Mouse (Mus musculus) 3T3-L1 (cell line): ENCODE measurements around the gene Zbtb25.

Source experiments
- DNase-seq: peaks from one replicate; pipeline ENCODE4 v3.0.0-alpha.2; 2015; ENCODE audit warnings: low read depth, low spot score

Zbtb25 gene

GRCm38 (mm10) chr12:76369206-76369977 lies at the start of gene Zbtb25:
Zbtb25 (minus strand) TSS chr12:76369602.
- peak; percentile 71 for DNase-seq

DNA sequence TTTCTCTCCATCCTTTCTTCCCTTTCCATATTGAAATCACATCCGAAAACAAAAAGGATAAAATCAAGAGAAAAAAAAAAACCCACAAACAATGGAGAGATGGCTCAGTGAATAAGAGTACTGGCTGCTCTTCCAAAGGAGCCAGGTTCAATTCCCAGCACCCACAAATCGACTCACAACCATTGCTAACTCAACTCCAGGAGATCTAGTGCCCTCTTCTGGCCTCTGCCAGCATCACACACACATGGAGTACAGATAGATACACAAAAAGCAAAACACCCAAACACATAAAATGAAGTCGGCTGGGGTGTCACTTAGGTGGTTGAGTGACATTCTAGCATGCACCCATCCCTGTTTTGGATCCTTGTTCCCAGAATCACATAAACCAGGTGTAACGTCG lies 48.9 kb upstream of the Zbtb25 start:
- no peak for DNase-seq

DNA sequence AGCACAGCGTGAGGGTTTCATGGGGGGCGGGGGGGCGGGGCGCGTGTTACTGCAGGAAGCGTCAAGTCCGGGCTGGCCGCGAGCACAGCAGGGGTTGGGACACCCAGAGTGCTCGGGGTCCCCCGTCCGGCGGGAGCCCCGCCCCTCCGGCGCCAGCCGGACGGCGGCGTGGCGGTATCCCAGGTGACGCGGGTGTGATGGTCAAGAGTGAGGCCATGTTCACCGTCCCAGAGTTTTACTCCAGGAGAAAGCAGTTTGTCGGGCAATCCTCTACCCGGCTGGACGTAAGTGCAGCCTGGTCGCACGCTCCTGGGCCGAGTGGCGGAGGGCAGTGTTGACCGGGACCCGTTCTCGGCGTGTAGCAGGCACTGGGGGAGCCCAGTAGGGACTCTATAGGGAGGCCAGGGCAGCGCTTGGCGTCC lies 48.0 kb upstream of the Zbtb25 start, which contains the start of gene Ppp1r36:
Ppp1r36 (plus strand) TSS at position 106 of the 422 bp plus-strand sequence.
- DNase-seq: no peak

GRCm38 (mm10) chr12:76415383-76416010 lies 46.1 kb upstream of the Zbtb25 start:
- DNase-seq: no peak

GRCm38 (mm10) chr12:76409166-76409565 lies 39.8 kb upstream of the Zbtb25 start:
- no peak for DNase-seq

DNA sequence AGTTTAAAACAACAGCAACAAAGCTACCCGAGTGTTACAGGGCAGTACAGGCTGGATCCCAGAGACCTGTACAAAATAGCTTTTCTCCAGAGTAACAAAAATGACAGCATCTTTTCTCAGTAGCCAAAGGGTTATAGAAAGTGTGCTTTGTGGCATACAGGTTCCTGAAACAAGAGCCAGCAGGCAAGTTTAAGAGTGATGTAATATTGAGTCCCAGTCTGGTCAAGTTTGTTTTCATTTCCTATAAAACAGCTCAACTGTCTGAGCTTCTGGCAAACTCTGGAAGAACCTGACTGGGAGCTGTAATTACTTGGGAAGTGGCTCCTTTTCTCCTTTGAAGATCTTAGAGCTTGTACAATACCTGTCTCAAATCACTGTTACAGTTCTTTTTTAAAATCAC lies 37.8 kb upstream of the Zbtb25 start:
- no peak for DNase-seq

DNA sequence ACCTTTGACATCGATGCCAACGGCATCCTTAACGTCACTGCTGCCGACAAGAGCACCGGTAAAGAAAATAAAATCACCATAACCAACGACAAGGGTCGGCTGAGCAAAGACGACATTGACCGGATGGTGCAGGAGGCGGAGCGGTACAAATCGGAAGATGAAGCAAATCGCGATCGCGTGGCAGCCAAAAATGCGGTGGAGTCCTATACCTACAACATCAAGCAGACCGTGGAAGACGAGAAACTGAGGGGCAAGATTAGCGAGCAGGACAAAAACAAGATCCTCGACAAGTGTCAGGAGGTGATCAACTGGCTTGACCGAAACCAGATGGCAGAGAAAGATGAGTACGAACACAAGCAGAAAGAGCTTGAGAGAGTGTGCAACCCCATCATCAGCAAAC lies 36.6 kb upstream of the Zbtb25 start:
- DNase-seq: no peak

- no peak for DNase-seq
Observed at GRCm38 (mm10) chr12:76405183-76405970, 36.0 kb upstream of the Zbtb25 start.

- no peak for DNase-seq
Observed at GRCm38 (mm10) chr12:76404836-76405182, 35.4 kb upstream of the Zbtb25 start.

GRCm38 (mm10) chr12:76403886-76404537 lies 34.6 kb upstream of the Zbtb25 start, which contains the start of gene Hspa2:
Hspa2 (plus strand) TSS chr12:76404176.
- DNase-seq: peak; percentile 99

DNA sequence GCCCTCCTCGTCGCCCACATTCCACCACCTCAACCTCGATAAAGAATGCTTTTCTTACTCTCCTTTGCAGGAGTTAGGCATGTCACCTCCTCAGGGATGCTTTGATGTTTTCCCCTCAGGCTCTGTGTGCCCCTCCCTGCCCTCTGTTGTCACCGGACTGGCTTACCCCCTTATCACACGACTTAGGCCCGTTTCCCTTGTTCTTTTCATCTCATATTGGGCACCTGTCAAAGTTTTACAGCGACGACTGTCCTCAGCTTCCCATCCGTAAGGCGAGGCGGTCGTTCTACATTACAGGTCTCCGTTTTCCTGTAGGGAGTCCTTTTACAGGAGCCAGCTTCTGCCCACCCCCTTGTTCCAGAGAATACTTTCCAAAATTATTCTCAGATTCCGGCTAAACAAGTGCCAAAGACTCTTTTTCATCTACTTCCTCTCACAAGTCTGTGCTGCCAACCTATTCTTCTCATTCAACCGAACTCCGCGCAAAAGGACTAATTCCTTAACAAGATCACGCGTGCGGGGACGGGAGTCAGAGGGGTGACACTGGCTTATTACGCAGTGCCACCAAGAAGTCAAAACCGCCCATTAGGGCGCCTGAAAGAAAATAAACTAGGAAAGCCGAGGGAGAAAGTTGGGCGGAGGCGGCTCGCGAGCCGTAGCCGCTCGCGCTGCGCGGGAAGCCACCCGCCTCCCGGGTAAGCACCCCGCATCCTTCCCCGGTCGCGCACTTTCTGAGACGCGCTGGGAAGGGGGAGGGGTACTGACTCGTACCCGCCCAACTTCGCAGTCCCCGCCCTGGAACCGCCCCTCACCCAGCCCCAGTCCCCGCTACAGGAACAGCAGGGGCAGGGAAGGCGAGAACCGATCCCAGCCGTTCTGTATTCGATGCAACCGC lies 33.8 kb upstream of the Zbtb25 start:
- DNase-seq: peak; percentile 47

GRCm38 (mm10) chr12:76401674-76402073 lies 32.3 kb upstream of the Zbtb25 start:
- DNase-seq: no peak

DNA sequence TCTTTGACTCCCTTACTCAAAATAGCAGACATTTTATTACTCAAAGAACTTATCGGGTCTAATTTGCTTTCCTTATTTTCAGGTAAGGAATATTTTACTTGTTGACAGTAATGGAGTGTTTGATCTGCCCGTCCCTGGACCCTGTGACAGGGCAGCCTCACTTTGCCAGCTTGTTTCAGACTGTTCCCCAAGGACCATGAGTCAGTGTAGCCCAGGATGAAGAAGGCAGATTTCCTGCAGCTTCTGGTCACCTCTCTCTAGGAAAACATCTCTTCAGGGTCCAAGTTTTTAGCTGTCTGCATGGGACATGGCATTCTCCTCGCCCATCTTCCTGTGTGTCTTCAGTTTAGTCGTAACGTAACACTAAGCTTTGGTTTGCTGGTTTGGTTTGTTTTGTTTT lies 27.9 kb upstream of the Zbtb25 start:
- peak; percentile 59 for DNase-seq

DNA sequence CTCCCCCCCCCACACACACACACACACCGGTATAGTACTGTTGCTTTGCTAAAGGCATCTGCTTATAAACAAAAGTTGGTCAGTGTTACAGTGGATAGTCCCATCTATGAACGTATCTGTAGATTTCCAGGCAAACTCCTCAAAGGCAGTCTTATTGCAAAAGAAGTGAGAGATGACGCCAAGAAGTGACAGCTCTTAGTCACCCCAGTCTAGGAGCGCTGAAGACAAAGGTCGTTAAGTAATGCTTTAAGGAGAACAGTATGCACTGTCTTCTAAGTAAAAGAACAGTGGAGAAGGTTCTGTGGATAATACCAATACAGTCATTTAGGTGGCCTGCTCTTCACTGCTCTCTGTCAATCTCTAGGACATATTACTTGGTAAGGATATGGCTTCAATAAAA lies 23.6 kb upstream of the Zbtb25 start:
- no peak for DNase-seq

DNA sequence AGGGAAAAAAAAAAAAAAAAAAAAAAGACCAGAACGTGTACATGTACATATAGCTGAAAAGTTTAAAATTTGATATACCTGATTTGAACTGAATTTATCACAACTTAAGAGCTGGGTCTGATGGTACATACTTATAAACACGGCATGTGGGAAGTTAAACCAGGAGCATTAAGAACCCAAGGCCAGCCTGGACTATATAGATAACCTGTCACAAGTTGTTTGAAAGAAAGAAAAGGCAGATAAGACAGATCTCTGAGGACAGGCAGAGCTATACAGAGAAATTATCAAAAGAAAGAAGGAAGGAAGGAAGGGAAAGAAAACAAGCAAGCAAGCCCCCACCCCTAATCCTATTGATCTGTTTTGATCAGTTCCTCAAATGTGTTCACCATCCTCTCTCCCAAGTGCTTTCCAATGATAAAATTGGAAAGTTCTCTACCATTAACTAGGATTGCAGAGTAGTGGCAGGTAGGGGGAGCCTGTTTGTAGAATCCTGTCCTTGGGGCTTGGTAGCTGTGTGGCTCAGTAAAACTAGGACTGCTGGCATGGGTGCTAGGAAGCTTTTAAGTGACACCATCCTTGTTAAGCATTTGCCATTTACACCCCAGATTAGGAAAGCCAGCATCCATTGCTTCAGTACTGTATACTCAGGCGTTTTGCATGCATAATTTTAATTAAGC lies 22.3 kb upstream of the Zbtb25 start:
- no peak for DNase-seq

- DNase-seq: no peak
Observed at GRCm38 (mm10) chr12:76388794-76389193, 19.4 kb upstream of the Zbtb25 start.

DNA sequence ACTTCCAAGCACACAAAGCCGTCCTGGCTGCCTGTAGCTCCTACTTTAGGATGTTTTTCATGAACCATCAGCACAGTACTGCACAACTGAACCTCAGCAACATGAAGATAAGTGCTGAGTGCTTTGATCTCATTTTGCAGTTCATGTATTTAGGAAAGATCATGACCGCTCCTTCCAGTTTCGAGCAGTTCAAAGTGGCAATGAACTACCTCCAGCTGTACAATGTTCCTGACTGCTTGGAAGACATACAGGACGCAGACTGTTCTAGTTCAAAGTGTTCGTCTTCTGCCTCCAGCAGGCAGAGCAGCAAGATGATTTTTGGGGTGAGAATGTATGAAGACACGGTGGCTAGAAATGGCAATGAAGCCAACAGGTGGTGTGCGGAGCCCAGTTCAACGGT lies 15.9 kb upstream of the Zbtb25 start:
- no peak for DNase-seq

GRCm38 (mm10) chr12:76380151-76380550 lies 10.7 kb upstream of the Zbtb25 start:
- no peak for DNase-seq

- no peak for DNase-seq
Observed at GRCm38 (mm10) chr12:76378556-76378955, 9.2 kb upstream of the Zbtb25 start.

DNA sequence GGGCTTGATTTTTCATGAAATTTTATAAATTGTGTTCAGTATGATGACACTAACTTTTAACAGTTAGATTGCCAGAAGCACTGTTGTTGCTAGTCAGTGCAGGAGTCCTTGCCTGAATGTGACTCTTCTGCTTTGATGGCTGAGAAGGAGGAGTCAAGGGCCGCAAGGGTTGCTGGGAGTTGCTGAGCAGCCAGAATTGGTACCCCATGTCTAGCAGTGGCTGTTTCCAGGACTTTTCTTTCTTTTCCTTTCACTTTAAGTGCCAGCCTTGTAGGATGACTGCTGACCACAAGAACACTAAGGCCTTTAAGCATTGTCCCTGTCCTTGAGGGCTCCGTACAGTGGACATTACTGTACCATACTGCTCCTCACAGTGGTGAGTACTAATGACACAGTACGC lies 8.3 kb upstream of the Zbtb25 start:
- no peak for DNase-seq
